In genomic region chr2:35199541-35199940, GRCm38 (mm10) we compare ENCODE assay signal across 8 mouse cellular contexts. TPM values are rescaled to one million over a fixed set of nuclear protein-coding genes. Genes with fewer than 3 reads are reported as not detected.
A peak's percentile ranks its signal among the peaks of the same experiment; 100 is the strongest.
DNase-seq lines count a peak whose midpoint lies in the region; ATAC-seq and TF ChIP-seq lines count a peak whose summit lies in the region.

No protein-coding gene starts in this region.

- DNase-seq in cerebellum, adult 9-11 months, result peak; percentile 24
- no peak for DNase-seq in cerebellum, postnatal 36 days
- DNase-seq in CH12.LX (ENCODE audit: extremely low read depth), result no peak
- no peak for DNase-seq in forebrain, embryonic 14.5 days (ENCODE audit: low spot score)
- DNase-seq in left cerebral cortex, adult 11 months (ENCODE audit: low spot score), result no peak
- DNase-seq in B cell, adult 2 months, result no peak

- H3K4me1 ChIP-seq in CH12.LX (ENCODE audit: control insufficient read depth in 1 of 2, insufficient read depth in 2 of 2), result peaks cover 9 to 55% of the 10 kb centered on the region in 2 experiments; a peak in 3 of 4 replicates
- H3K4me1 ChIP-seq in forebrain, embryonic 14.5 days (ENCODE audit: control insufficient read depth, insufficient read depth, low read length), result peaks cover 20% of the 10 kb centered on the region; the same call in 1 of the 2 replicates
- H3K4me1 ChIP-seq in liver, embryonic 15.5 days (replicated peaks), result peaks cover 38% of the 10 kb centered on the region

- peaks cover 0 to 10% of the 10 kb centered on the region in 2 experiments for H3K36me3 ChIP-seq in CH12.LX (replicated peaks in 1 of 2; ENCODE audit: control insufficient read depth in 1 of 2, insufficient read depth in 1 of 2, low read length in 1 of 2)
- no peaks in the 10 kb centered on the region for H3K36me3 ChIP-seq in forebrain, embryonic 14.5 days (ENCODE audit: control insufficient read depth, insufficient read depth, low read length)
- 0 out of 2 replicates have a peak, but pooled peaks cover 3% of the 10 kb centered on the region for H3K36me3 ChIP-seq in liver, embryonic 15.5 days (replicated peaks)

- no peak for TF ChIP-seq CTCF in CH12.LX (conservative IDR thresholded peaks at IDR 0.05 in 1 of 2, IDR thresholded peaks at IDR 0.05 in 1 of 2; ENCODE audit: low read depth in 2 of 2, low read length in 2 of 2)

- peak overlapping the region; percentile 93 to 98 (median 95) for H3K4me3 ChIP-seq in CH12.LX (replicated peaks in 1 of 3; ENCODE audit: low read depth in 2 of 3, low read length in 2 of 3, poor library complexity in 1 of 3)
- peak overlapping the region; percentile 99 for H3K4me3 ChIP-seq in forebrain, embryonic 14.5 days (ENCODE audit: low read depth, low read length)
- H3K4me3 ChIP-seq in liver, embryonic 15.5 days (replicated peaks), result peak overlapping the region; percentile 91

- TF ChIP-seq EP300 in CH12.LX (IDR thresholded peaks at IDR 0.05; ENCODE audit: low read length), result no peak

- H3K27ac ChIP-seq in CH12.LX (ENCODE audit: insufficient read depth, low read depth), result no peak overlapping the region
- no peak overlapping the region for H3K27ac ChIP-seq in forebrain, embryonic 14.5 days (ENCODE audit: low read depth, low read length)
- H3K27ac ChIP-seq in liver, embryonic 15.5 days (replicated peaks), result peak overlapping the region; percentile 95

- ATAC-seq in forebrain, embryonic 14.5 days, result no peak
- no peak for ATAC-seq in liver, embryonic 15.5 days (ENCODE audit: insufficient read depth)
- ATAC-seq in cerebellum, adult (ENCODE audit: insufficient number of reproducible peaks, low FRiP score, low TSS enrichment), result no peak

- peak overlapping the region; percentile 87 for H3K9ac ChIP-seq in CH12.LX (ENCODE audit: insufficient read depth, low read depth)
- H3K9ac ChIP-seq in forebrain, embryonic 14.5 days (ENCODE audit: low read length), result peak overlapping the region; percentile 93
- peak overlapping the region; percentile 92 for H3K9ac ChIP-seq in liver, embryonic 15.5 days

- in situ Hi-C loops in CH12.LX (cut with MboI; ENCODE audit: low pct_ligation_motif_present, low pct_unique_long_range_greater_than_20kb, low sequenced_read_pairs), result no loop called here

- no peak for TF ChIP-seq RAD21 in CH12.LX (IDR thresholded peaks at IDR 0.05; ENCODE audit: low read depth, low read length)

- dilution Hi-C loops in CH12.LX (cut with MboI; ENCODE audit: extremely low pct_ligation_motif_present, extremely low pct_unique_long_range_greater_than_20kb, low sequenced_read_pairs), result no loop called here

- no peak for TF ChIP-seq POLR2A in CH12.LX (IDR thresholded peaks at IDR 0.05; ENCODE audit: low read depth, low read length)

- H3K27me3 ChIP-seq in CH12.LX (replicated peaks), result no peaks in the 10 kb centered on the region
- no peaks in the 10 kb centered on the region for H3K27me3 ChIP-seq in forebrain, embryonic 14.5 days (replicated peaks; ENCODE audit: control insufficient read depth, insufficient read depth, low read length)
- H3K27me3 ChIP-seq in liver, embryonic 15.5 days, result no peaks in the 10 kb centered on the region

- peak overlapping the region; percentile 94 for H3K4me2 ChIP-seq in CH12.LX (ENCODE audit: insufficient read depth, low read depth, poor library complexity, severe bottlenecking)
- H3K4me2 ChIP-seq in forebrain, embryonic 14.5 days (ENCODE audit: low read length), result peak overlapping the region; percentile 91
- peak overlapping the region; percentile 93 for H3K4me2 ChIP-seq in liver, embryonic 15.5 days

- peaks cover 55% of the 10 kb centered on the region for H3K79me2 ChIP-seq in CH12.LX (replicated peaks; ENCODE audit: control insufficient read depth, extremely low read depth, insufficient read depth, poor library complexity, severe bottlenecking)

- no peaks in the 10 kb centered on the region for H3K9me3 ChIP-seq in CH12.LX (replicated peaks; ENCODE audit: low read length)
- no peaks in the 10 kb centered on the region for H3K9me3 ChIP-seq in forebrain, embryonic 14.5 days (replicated peaks; ENCODE audit: control insufficient read depth, low read length)
- H3K9me3 ChIP-seq in liver, embryonic 15.5 days (replicated peaks), result no peaks in the 10 kb centered on the region

- 18% methylated on average over 5 of the region's 5 CpGs for WGBS in forebrain, embryonic 14.5 days
- under 1% methylated on average over 5 of the region's 5 CpGs for WGBS in liver, embryonic 15.5 days (ENCODE audit: insufficient replicate concordance)

TF ChIP-seq in CH12.LX, 34 proteins besides CTCF, POLR2A, EP300 and RAD21:
- TF ChIP-seq E2F4 (IDR thresholded peaks at IDR 0.05; ENCODE audit: insufficient replicate concordance, low read depth, low read length), result no peak
- no peak for TF ChIP-seq POLR2AphosphoS2 (IDR thresholded peaks at IDR 0.05; ENCODE audit: low read depth, low read length)
- TF ChIP-seq MAZ (IDR thresholded peaks at IDR 0.05; ENCODE audit: low read depth, low read length), result no peak
- no peak for TF ChIP-seq USF2 (conservative IDR thresholded peaks at IDR 0.05; ENCODE audit: low read depth, low read length)
- TF ChIP-seq ELF1 (IDR thresholded peaks at IDR 0.05; ENCODE audit: low read depth, low read length), result no peak

RNA-seq across cellular contexts. Expression of gene Rab14, which starts 1.4 kb away (rescaled TPM):
- total RNA-seq in CH12.LX (2012; rRNA removed), result 26.8 and 31.6 TPM in 2 replicates
- 66.2 and 69.2 TPM in 2 replicates for total RNA-seq in CH12.LX (2014; rRNA removed)
- 83.1 and 94.4 TPM in 2 replicates for polyA plus RNA-seq in CH12.LX (2012; ENCODE audit: insufficient read length, low read depth)
- polyA plus RNA-seq in forebrain, embryonic 14.5 days (2014; fragmentation: Nextera tagmentation; extraction: Ambion mirVana), result 349 and 383 TPM in 2 replicates
- 104 and 111 TPM in 2 replicates for polyA plus RNA-seq in liver, embryonic 15.5 days (2015; fragmentation: Nextera tagmentation; extraction: Ambion mirVana)

RNA-seq across cellular contexts. Expression of gene Gsn, which starts 56.6 kb away (rescaled TPM):
- 41.0 and 54.2 TPM in 2 replicates for total RNA-seq in CH12.LX (2012; rRNA removed)
- total RNA-seq in CH12.LX (2014; rRNA removed), result 37.5 and 42.9 TPM in 2 replicates
- 22.6 and 24.2 TPM in 2 replicates for polyA plus RNA-seq in CH12.LX (2012; ENCODE audit: insufficient read length, low read depth)
- polyA plus RNA-seq in forebrain, embryonic 14.5 days (2014; fragmentation: Nextera tagmentation; extraction: Ambion mirVana), result 22.5 and 25.0 TPM in 2 replicates
- 134 and 144 TPM in 2 replicates for polyA plus RNA-seq in liver, embryonic 15.5 days (2015; fragmentation: Nextera tagmentation; extraction: Ambion mirVana)
